Mouse (Mus musculus): Measurements from ENCODE around the gene Rtf2. TPM values are rescaled to one million over a fixed set of nuclear protein-coding genes. Genes with fewer than 3 reads are reported as not detected.
A peak's percentile ranks its signal among the peaks of the same experiment; 100 is the strongest.

Gene Rtf2
- polyA plus RNA-seq, 1 experiment from 2014 or later: 73.4 TPM

- Histone ChIP-seq H3K4me1 (ENCODE audit: insufficient read depth, low read depth, low read length) (0 out of 2 replicates have a peak, but pooled peaks cover 3% of the 10 kb centered on the region), H3K27ac (ENCODE audit: low read length) (no peak overlapping the region), H3K9ac (replicated peaks; ENCODE audit: low read depth) (no peak overlapping the region), H3K36me3 (ENCODE audit: insufficient read depth, low read length) (no peaks in the 10 kb centered on the region), H3K4me2 (replicated peaks; ENCODE audit: low read depth, low read length) (no peak overlapping the region), H3K9me3 (ENCODE audit: low read length) (no peaks in the 10 kb centered on the region), H3K27me3 (replicated peaks; ENCODE audit: insufficient read depth, low read length) (no peaks in the 10 kb centered on the region), H3K4me3 (ENCODE audit: low read depth, low read length) (no peak overlapping the region)
- TF ChIP-seq EP300 (IDR thresholded peaks at IDR 0.05) (no peak), CTCF (IDR thresholded peaks at IDR 0.05) (no peak)
- 87% methylated on average over 5 of the region's 5 CpGs for WGBS
- DNase-seq (ENCODE audit: low spot score): no peak
- no peak for ATAC-seq
Observed at GRCm38 (mm10) chr2:172416876-172417275, 23.5 kb upstream of the Rtf2 start.

- 75% methylated on average over 5 of the region's 5 CpGs for WGBS
- H3K27ac ChIP-seq (ENCODE audit: low read length): no peak overlapping the region
- no peak overlapping the region for H3K4me2 ChIP-seq (replicated peaks; ENCODE audit: low read depth, low read length)
- DNase-seq (ENCODE audit: low spot score): no peak
- H3K9me3 ChIP-seq (ENCODE audit: low read length): no peaks in the 10 kb centered on the region
- no peak overlapping the region for H3K9ac ChIP-seq (replicated peaks; ENCODE audit: low read depth)
- no peaks in the 10 kb centered on the region for H3K27me3 ChIP-seq (replicated peaks; ENCODE audit: insufficient read depth, low read length)
- no peak for ATAC-seq
- TF ChIP-seq CTCF (IDR thresholded peaks at IDR 0.05) (no peak), EP300 (IDR thresholded peaks at IDR 0.05) (no peak)
- 0 out of 2 replicates have a peak, but pooled peaks cover 3% of the 10 kb centered on the region for H3K4me1 ChIP-seq (ENCODE audit: insufficient read depth, low read depth, low read length)
- H3K36me3 ChIP-seq (ENCODE audit: insufficient read depth, low read length): peaks cover 4% of the 10 kb centered on the region; the same call in 1 of the 2 replicates
- H3K4me3 ChIP-seq (ENCODE audit: low read depth, low read length): no peak overlapping the region
Observed at GRCm38 (mm10) chr2:172418208-172418607, 22.1 kb upstream of the Rtf2 start.

DNA sequence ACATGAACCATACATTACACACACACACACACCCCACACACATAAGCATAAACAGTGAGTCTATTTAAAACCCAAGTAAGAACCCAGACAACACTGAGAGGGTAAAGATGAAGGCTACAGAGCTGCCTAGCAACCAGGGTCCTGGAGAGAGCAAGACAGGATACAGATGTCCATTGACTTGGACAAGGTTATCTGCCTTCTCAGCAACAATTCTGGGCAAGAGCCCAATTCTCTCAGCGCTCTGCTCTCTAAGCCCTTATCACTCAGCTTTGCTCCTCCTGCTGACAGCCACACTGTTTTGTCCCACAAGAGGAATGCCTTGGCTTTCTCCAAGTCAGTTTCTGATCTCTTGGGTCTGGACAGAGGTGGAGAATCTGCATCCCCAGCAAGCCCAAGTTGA is 9.7 kb upstream of the Rtf2 start:
- Histone ChIP-seq H3K27me3 (replicated peaks; ENCODE audit: insufficient read depth, low read length) (no peaks in the 10 kb centered on the region), H3K4me3 (ENCODE audit: low read depth, low read length) (no peak overlapping the region), H3K4me2 (replicated peaks; ENCODE audit: low read depth, low read length) (no peak overlapping the region), H3K27ac (ENCODE audit: low read length) (no peak overlapping the region), H3K36me3 (ENCODE audit: insufficient read depth, low read length) (no peaks in the 10 kb centered on the region), H3K4me1 (ENCODE audit: insufficient read depth, low read depth, low read length) (no peaks in the 10 kb centered on the region), H3K9ac (replicated peaks; ENCODE audit: low read depth) (no peak overlapping the region), H3K9me3 (ENCODE audit: low read length) (no peaks in the 10 kb centered on the region)
- peak; percentile 83 for DNase-seq (ENCODE audit: low spot score)
- TF ChIP-seq EP300 (IDR thresholded peaks at IDR 0.05): no peak
- peak; percentile 32; the same call in 1 of the 2 replicates for TF ChIP-seq CTCF (IDR thresholded peaks at IDR 0.05)
- peak; percentile 92 for ATAC-seq
- 19% methylated on average over 1 of the region's 1 CpGs for WGBS

DNA sequence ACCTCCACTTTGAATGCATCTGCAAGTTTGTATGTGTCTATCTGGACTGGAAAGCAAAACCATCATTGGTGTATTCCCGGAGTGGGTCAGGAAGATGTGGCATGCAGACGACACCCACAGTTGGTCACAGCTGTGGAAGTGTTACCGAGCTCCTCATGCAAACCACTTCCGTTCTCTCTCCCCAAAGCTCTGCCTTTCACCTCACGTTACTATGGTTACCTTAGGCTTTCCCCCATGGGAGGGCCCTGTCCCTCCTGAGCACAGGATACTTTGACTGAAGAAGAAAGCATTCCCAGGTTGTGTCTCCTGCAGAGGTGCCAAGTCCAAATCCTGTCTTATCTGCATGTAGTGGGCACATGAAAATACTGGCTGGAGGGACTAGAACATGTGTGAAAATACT is 6.6 kb upstream of the Rtf2 start:
- Histone ChIP-seq H3K9ac (replicated peaks; ENCODE audit: low read depth) (no peak overlapping the region), H3K27me3 (replicated peaks; ENCODE audit: insufficient read depth, low read length) (no peaks in the 10 kb centered on the region), H3K27ac (ENCODE audit: low read length) (no peak overlapping the region), H3K4me1 (ENCODE audit: insufficient read depth, low read depth, low read length) (no peaks in the 10 kb centered on the region), H3K4me2 (replicated peaks; ENCODE audit: low read depth, low read length) (no peak overlapping the region), H3K36me3 (ENCODE audit: insufficient read depth, low read length) (no peaks in the 10 kb centered on the region), H3K9me3 (ENCODE audit: low read length) (no peaks in the 10 kb centered on the region), H3K4me3 (ENCODE audit: low read depth, low read length) (no peak overlapping the region)
- WGBS: 27% methylated on average over 5 of the region's 5 CpGs
- no peak for DNase-seq (ENCODE audit: low spot score)
- no peak for ATAC-seq
- no peak for TF ChIP-seq EP300 (IDR thresholded peaks at IDR 0.05)
- no peak for TF ChIP-seq CTCF (IDR thresholded peaks at IDR 0.05)

DNA sequence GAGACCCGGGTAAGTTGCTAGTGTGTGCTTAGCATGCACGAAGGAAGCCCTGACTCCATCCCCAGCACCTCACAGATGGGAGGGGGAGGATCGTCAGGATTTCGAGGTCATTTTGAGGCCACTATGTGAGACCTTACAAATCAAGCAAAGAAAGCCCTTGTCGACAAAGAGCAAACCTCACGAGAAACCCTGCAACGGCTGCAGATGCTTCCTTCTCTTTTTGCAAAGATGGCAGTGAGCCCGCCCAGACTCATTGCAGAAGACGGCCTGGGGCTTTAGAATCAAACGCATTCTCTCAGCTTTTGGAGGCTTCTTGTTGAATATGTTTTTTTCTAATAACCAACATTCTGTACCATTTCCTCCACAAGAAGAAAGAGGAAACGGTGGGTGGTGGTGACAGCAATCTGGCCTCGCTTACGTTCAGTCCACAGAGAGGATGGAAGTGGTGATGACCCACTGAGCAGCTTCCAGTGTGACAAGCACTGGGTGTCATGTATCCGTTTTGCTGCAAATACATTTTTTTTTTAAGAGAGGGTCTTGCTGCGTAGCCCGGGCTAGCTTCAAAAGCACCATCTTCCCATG is 2.9 kb upstream of the Rtf2 start:
- no peak overlapping the region for H3K4me2 ChIP-seq (replicated peaks; ENCODE audit: low read depth, low read length)
- 45% methylated on average over 16 of the region's 16 CpGs for WGBS
- DNase-seq (ENCODE audit: low spot score): no peak
- H3K4me1 ChIP-seq (ENCODE audit: insufficient read depth, low read depth, low read length): peaks cover 10% of the 10 kb centered on the region; the same call in 1 of the 2 replicates
- H3K9me3 ChIP-seq (ENCODE audit: low read length): no peaks in the 10 kb centered on the region
- H3K36me3 ChIP-seq (ENCODE audit: insufficient read depth, low read length): no peaks in the 10 kb centered on the region
- ATAC-seq: no peak
- no peak overlapping the region for H3K4me3 ChIP-seq (ENCODE audit: low read depth, low read length)
- H3K9ac ChIP-seq (replicated peaks; ENCODE audit: low read depth): no peak overlapping the region
- H3K27me3 ChIP-seq (replicated peaks; ENCODE audit: insufficient read depth, low read length): no peaks in the 10 kb centered on the region
- no peak overlapping the region for H3K27ac ChIP-seq (ENCODE audit: low read length)
- no peak for TF ChIP-seq EP300 (IDR thresholded peaks at IDR 0.05)
- TF ChIP-seq CTCF (IDR thresholded peaks at IDR 0.05): no peak

DNA sequence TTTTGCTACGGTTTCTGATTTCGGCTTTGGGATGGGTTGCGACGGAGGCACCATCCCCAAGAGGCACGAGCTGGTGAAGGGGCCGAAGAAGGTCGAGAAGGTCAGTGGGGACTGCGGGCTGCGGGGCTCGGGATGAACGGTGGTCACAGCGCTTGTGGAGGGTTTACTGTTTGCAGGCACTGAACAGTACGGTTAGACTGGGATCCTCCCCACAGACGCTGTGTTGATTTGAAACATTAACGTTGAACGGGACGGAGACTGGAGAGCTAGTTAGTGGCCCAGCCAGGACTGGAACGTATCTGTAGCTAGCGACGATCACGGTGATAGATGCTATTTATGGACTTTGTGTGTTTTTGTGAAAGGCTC is 267 bp downstream of the Rtf2 start:
- Histone ChIP-seq H3K4me2 (replicated peaks; ENCODE audit: low read depth, low read length) (peak overlapping the region; percentile 73), H3K36me3 (ENCODE audit: insufficient read depth, low read length) (peaks cover 2% of the 10 kb centered on the region; the same call in 1 of the 2 replicates), H3K27me3 (replicated peaks; ENCODE audit: insufficient read depth, low read length) (no peaks in the 10 kb centered on the region), H3K9ac (replicated peaks; ENCODE audit: low read depth) (peak overlapping the region; percentile 71), H3K27ac (ENCODE audit: low read length) (peak overlapping the region; percentile 61), H3K4me1 (ENCODE audit: insufficient read depth, low read depth, low read length) (peaks cover 10% of the 10 kb centered on the region; the same call in 1 of the 2 replicates), H3K9me3 (ENCODE audit: low read length) (no peaks in the 10 kb centered on the region), H3K4me3 (ENCODE audit: low read depth, low read length) (peak overlapping the region; percentile 87)
- peak; percentile 61 for ATAC-seq
- no peak for DNase-seq (ENCODE audit: low spot score)
- WGBS: 0% methylated on average over 21 of the region's 21 CpGs
- TF ChIP-seq CTCF (IDR thresholded peaks at IDR 0.05) (no peak), EP300 (IDR thresholded peaks at IDR 0.05) (no peak)
